Mouse (Mus musculus): ENCODE data around the gene Olfr812. TPM values are rescaled to one million over a fixed set of nuclear protein-coding genes. Genes with fewer than 3 reads are reported as not detected.
"Not testable (repeated sequence)": the region's sequence is repeated elsewhere in the genome, so short reads cannot be mapped to it uniquely, and the experiment has no call there.

The Olfr812 gene
- polyA plus RNA-seq (2012; rRNA removed): not detected in 2 replicates
- polyA plus RNA-seq (2014; fragmentation: Nextera tagmentation; extraction: Ambion mirVana): not detected in 2 replicates

DNA sequence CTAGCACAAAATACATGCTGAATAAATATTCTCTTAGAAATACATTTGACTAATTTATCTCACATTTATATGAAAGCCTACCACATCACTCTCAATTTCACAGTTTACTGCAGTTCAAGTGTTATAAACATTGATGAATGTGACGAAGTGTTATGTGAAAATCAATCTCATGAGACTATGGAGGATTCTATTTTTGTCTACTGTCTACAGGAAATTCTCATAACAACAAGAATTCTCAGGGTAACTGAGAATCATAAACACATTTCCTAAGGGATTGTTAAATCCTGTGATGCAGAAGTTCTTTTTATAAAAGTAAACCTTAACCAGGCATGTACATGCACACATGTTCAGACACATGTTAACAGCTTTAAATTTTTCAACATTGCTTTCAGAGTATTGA is at the start of gene Olfr812:
Olfr812 (minus strand) TSS at position 101 of the 400 bp plus-strand sequence.
- Histone ChIP-seq H3K4me1 (replicated peaks; ENCODE audit: control insufficient read depth in 2 of 2, insufficient read depth in 2 of 2, low read length in 1 of 2) (no peaks in the 10 kb centered on the region), H3K9me3 (ENCODE audit: control insufficient read depth, low read length) (no peaks in the 10 kb centered on the region), H3K27ac (no peak within 1 kb of the TSS), H3K4me2 (ENCODE audit: low read depth) (no peak within 1 kb of the TSS), H3K9ac (replicated peaks) (no peak within 1 kb of the TSS), H3K36me3 (replicated peaks; ENCODE audit: control insufficient read depth, insufficient read depth, low read depth) (no peaks in the 10 kb centered on the region), H3K27me3 (ENCODE audit: control insufficient read depth, insufficient read depth, low read length) (no peaks in the 10 kb centered on the region), H3K4me3 (ENCODE audit: insufficient read depth in 1 of 2, low read depth in 2 of 2, low read length in 2 of 2) (no peak within 1 kb of the TSS)
- no peak for TF ChIP-seq EP300 (IDR thresholded peaks at IDR 0.05; ENCODE audit: low read depth)
- TF ChIP-seq CTCF (IDR thresholded peaks at IDR 0.05; ENCODE audit: low read depth): no peak
- WGBS (ENCODE audit: insufficient replicate concordance): 26% methylated on average over 1 of the region's 1 CpGs
- DNase-seq (ENCODE audit: low read depth in 3 of 3, low spot score in 3 of 3) (no peak), ATAC-seq (ENCODE audit: insufficient read depth) (no peak)

- no peaks in the 10 kb centered on the region for H3K9me3 ChIP-seq (ENCODE audit: control insufficient read depth, low read length)
- H3K27me3 ChIP-seq (ENCODE audit: control insufficient read depth, insufficient read depth, low read length): no peaks in the 10 kb centered on the region
- no peaks in the 10 kb centered on the region for H3K4me1 ChIP-seq (replicated peaks; ENCODE audit: control insufficient read depth in 2 of 2, insufficient read depth in 2 of 2, low read length in 1 of 2)
- no peak for DNase-seq (ENCODE audit: low read depth in 3 of 3, low spot score in 3 of 3)
- H3K36me3 ChIP-seq (replicated peaks; ENCODE audit: control insufficient read depth, insufficient read depth, low read depth): no peaks in the 10 kb centered on the region
- H3K4me2 ChIP-seq (ENCODE audit: low read depth): no peak overlapping the region
- WGBS (ENCODE audit: insufficient replicate concordance): 70% methylated on average over 7 of the region's 7 CpGs
- TF ChIP-seq CTCF (IDR thresholded peaks at IDR 0.05; ENCODE audit: low read depth): no peak
- no peak for TF ChIP-seq EP300 (IDR thresholded peaks at IDR 0.05; ENCODE audit: low read depth)
- H3K27ac ChIP-seq: no peak overlapping the region
- ATAC-seq (ENCODE audit: insufficient read depth): no peak
- no peak overlapping the region for H3K4me3 ChIP-seq (ENCODE audit: insufficient read depth in 1 of 2, low read depth in 2 of 2, low read length in 2 of 2)
- H3K9ac ChIP-seq (replicated peaks): no peak overlapping the region
Measured at GRCm38 (mm10) chr10:129885934-129886333, 40.0 kb upstream of the Olfr812 start.

DNA sequence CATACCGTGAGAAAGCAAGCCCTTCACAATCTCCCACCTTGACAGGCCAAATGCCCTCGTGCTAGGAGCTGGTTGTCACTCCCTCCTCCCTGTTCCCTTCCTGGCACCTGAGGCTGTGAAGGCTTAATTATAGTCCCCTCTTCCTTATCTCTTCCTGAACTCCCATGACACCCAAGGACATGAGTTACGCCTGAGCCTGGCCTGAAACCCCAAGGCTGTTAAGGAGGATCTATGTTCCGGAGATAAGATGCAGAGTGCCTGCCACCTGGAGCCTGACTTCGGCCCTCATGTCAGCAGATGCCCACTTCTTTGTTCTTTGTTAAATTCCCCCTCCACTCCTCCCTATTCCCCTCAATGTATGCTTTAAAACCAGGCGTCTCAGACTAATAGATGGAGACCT is 39.6 kb upstream of the Olfr812 start:
- ATAC-seq (ENCODE audit: insufficient read depth); DNase-seq (ENCODE audit: low read depth in 3 of 3, low spot score in 3 of 3): not testable (repeated sequence)

DNA sequence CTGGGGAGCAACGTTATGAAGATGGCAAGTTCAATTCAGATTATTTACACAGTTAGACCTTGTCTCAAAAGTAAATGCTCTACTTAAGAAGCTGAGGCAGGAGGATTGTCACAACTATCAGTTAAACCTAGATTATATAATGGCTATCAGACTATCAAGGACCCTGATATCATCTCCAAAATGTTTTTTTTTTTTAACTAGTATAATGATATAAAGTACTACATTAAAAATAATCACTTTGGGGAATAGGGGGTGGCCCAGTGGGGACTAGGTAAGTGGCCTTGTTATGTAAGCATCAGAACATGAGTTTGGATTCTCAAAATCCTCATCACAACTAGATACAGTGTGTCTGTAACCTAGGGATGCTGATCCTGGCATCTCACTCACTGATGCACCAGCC is 33.9 kb upstream of the Olfr812 start, which contains the start of gene Olfr814:
Olfr814 (minus strand) TSS at position 101 of the 400 bp plus-strand sequence.
- H3K9me3 ChIP-seq (ENCODE audit: control insufficient read depth, low read length); H3K9ac ChIP-seq (replicated peaks); H3K36me3 ChIP-seq (replicated peaks; ENCODE audit: control insufficient read depth, insufficient read depth, low read depth); H3K4me1 ChIP-seq (replicated peaks; ENCODE audit: control insufficient read depth in 2 of 2, insufficient read depth in 2 of 2, low read length in 1 of 2); H3K4me3 ChIP-seq (ENCODE audit: insufficient read depth in 1 of 2, low read depth in 2 of 2, low read length in 2 of 2); ATAC-seq (ENCODE audit: insufficient read depth); DNase-seq (ENCODE audit: low read depth in 3 of 3, low spot score in 3 of 3); H3K27ac ChIP-seq; H3K27me3 ChIP-seq (ENCODE audit: control insufficient read depth, insufficient read depth, low read length); H3K4me2 ChIP-seq (ENCODE audit: low read depth): not testable (repeated sequence)
- WGBS (ENCODE audit: insufficient replicate concordance): no CpG with 5 or more reads among the region's 1 CpGs

More for the DNA sequence above, 39.6 kb upstream of the Olfr812 start:
- not testable (repeated sequence) for H3K9ac ChIP-seq (replicated peaks); H3K9me3 ChIP-seq (ENCODE audit: control insufficient read depth, low read length); H3K36me3 ChIP-seq (replicated peaks; ENCODE audit: control insufficient read depth, insufficient read depth, low read depth); H3K4me1 ChIP-seq (replicated peaks; ENCODE audit: control insufficient read depth in 2 of 2, insufficient read depth in 2 of 2, low read length in 1 of 2); H3K4me3 ChIP-seq (ENCODE audit: insufficient read depth in 1 of 2, low read depth in 2 of 2, low read length in 2 of 2); H3K27ac ChIP-seq; H3K4me2 ChIP-seq (ENCODE audit: low read depth); H3K27me3 ChIP-seq (ENCODE audit: control insufficient read depth, insufficient read depth, low read length)
- 51% methylated on average over 6 of the region's 6 CpGs for WGBS (ENCODE audit: insufficient replicate concordance)

- H3K27me3 ChIP-seq (ENCODE audit: control insufficient read depth, insufficient read depth, low read length): no peaks in the 10 kb centered on the region
- H3K9me3 ChIP-seq (ENCODE audit: control insufficient read depth, low read length): no peaks in the 10 kb centered on the region
- H3K4me3 ChIP-seq (ENCODE audit: insufficient read depth in 1 of 2, low read depth in 2 of 2, low read length in 2 of 2): no peak within 1 kb of the TSS
- H3K27ac ChIP-seq: no peak within 1 kb of the TSS
- ATAC-seq (ENCODE audit: insufficient read depth): no peak
- no peaks in the 10 kb centered on the region for H3K36me3 ChIP-seq (replicated peaks; ENCODE audit: control insufficient read depth, insufficient read depth, low read depth)
- TF ChIP-seq EP300 (IDR thresholded peaks at IDR 0.05; ENCODE audit: low read depth) (no peak), CTCF (IDR thresholded peaks at IDR 0.05; ENCODE audit: low read depth) (no peak)
- no peak within 1 kb of the TSS for H3K4me2 ChIP-seq (ENCODE audit: low read depth)
- H3K9ac ChIP-seq (replicated peaks): no peak within 1 kb of the TSS
- no peaks in the 10 kb centered on the region for H3K4me1 ChIP-seq (replicated peaks; ENCODE audit: control insufficient read depth in 2 of 2, insufficient read depth in 2 of 2, low read length in 1 of 2)
- no peak for DNase-seq (ENCODE audit: low read depth in 3 of 3, low spot score in 3 of 3)
Measured at GRCm38 (mm10) chr10:129855067-129855466, 9.2 kb upstream of the Olfr812 start, which contains the start of gene Olfr813. TSS of gene Olfr813 (plus strand) at chr10:129855367.

Data from liver, embryonic 14.5 days (tissue).